Mouse (Mus musculus) retina, embryonic 14.5 days (tissue): ENCODE results near the gene Slco6d1.
"Not testable (repeated sequence)": the region's sequence is repeated elsewhere in the genome, so short reads cannot be mapped to it uniquely, and the experiment has no call there.

Experiments
- DNase-seq: peaks from one replicate; pipeline ENCODE4 v3.0.0-alpha.2; 2015; ENCODE audit warnings: low spot score

Slco6d1 gene

GRCm38 (mm10) chr1:98420824-98421223 is at the start of gene Slco6d1:
Gene Slco6d1, plus strand, starts transcription at chr1:98421124.
- DNase-seq, result no peak

GRCm38 (mm10) chr1:98392001-98392400 is 28.9 kb upstream of the Slco6d1 start:
- DNase-seq, result peak; percentile 12

DNA sequence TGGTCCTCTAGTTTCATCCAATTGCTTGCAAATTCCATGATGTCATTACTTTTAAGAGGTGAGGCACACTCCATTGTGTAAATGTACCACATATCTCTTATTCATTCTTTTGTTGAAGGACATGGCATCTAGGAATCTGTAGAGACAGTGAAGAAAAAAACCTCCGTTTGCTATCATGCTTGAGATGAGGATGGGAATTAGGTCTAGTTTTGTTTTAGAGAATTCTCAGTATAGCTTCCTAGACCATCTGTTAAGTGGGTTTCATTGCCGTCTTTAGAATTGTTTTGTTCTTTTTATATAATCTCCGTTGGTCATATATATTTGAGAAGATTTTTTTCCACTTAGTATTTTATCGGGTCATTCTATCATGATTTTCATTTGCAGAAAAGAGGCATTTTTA is 27.0 kb downstream of the Slco6d1 start:
- DNase-seq, result no peak

DNA sequence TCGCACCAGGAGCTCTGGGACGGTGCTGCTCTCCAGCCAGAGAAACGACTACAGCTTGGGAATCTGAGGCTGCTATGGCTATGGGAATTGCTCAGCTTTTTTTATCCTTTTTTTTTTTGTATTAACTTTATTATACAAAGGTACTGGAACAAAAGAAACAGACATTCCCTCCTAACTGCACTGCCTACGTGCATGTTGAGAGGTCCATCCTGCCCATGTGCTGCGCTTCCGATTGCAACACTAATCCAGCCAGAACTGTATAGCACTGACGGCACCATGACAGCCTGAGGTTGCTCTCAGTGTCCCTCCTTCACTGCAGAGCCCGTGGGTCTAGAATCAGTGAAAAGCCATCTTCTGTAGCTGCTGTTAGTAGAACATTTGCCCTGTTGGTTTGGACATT is 38.3 kb downstream of the Slco6d1 start:
- DNase-seq, result not testable (repeated sequence)

- DNase-seq, result not testable (repeated sequence)
These were observed 55.5 kb downstream of the Slco6d1 start for GRCm38 (mm10) chr1:98476381-98476780.

GRCm38 (mm10) chr1:98479243-98479642 is 58.3 kb downstream of the Slco6d1 start:
- DNase-seq, result no peak

GRCm38 (mm10) chr1:98505982-98506381 is 85.1 kb downstream of the Slco6d1 start:
- no peak for DNase-seq

DNA sequence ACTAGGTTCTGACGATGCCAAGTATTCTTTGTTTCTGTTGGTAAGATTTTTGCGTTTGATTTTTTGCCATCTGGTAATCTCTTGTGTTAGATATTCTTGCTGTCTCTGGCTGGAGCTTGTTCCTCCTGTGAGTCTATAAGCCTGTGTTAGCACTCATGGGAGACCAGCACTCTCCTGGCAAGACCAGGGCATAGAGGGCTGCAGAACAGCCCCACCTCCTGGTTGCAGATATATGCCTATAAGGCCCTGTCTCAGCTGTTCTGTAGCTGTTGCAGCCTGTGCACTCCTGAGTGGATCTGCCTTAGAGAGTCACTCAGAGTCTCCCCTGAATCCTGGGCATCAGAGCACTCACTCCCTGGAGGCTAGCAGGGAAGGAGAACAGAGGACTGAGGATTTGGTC is 102.1 kb downstream of the Slco6d1 start:
- DNase-seq, result peak; percentile 6

GRCm38 (mm10) chr1:98523537-98523936 is 102.6 kb downstream of the Slco6d1 start:
- peak; percentile 22 for DNase-seq

- not testable (repeated sequence) for DNase-seq
These were observed 107.4 kb downstream of the Slco6d1 start for GRCm38 (mm10) chr1:98528368-98528767.

- DNase-seq, result no peak
These were observed 124.4 kb downstream of the Slco6d1 start for GRCm38 (mm10) chr1:98545372-98545771.

DNA sequence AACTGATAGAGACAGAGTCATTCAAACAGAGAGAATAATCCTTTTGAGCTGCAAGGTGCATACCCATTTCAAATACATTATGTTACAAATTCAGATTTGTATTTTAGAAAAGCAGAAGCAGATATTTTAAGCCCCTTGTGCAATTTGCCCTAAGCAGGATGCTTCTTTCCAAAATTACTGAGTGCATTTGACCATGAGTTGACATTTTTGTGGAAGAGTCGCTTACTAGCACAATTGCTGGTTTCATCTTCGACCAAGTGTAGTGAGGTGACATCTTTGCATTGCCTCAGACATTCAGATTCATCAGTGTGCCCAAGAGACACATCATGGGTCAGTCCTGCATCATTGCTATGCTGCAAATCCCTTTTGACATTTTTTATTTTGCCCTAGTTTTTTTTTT is 133.5 kb downstream of the Slco6d1 start:
- DNase-seq, result no peak

DNA sequence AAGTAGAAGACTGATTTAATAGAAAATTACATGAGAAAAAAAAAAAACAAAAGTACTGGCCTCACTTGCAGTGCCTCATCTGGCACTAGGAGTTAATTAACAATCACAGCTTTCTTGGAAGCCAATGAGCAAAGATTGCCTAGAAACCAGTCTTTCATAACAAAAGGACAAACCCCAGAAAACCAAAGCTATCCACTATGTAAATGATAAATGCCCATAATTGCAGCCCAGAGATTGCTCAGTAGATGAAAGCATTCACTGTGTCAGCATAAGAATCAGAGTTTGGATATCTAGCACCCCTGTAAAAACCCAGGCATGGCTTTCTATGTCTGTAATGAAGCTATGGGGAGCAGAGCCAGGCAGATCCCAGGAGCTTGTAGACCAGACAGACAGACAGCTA is 144.8 kb downstream of the Slco6d1 start:
- DNase-seq, result no peak
